Mouse (Mus musculus): ENCODE results near the gene Eef1g.

The Eef1g gene

GRCm38 (mm10) chr19:9025562-9026257 is 58.9 kb downstream of the Eef1g start:
- DNase-seq (ENCODE audit: low spot score in 2 of 2), result no peak

- no peak for DNase-seq (ENCODE audit: low spot score in 2 of 2)
These were observed 59.8 kb downstream of the Eef1g start for GRCm38 (mm10) chr19:9026634-9027033.

- no peak for DNase-seq (ENCODE audit: low spot score in 2 of 2)
These were observed 61.0 kb downstream of the Eef1g start for GRCm38 (mm10) chr19:9027795-9028194.

All from spleen, postnatal 10 days (tissue).